Mouse (Mus musculus): ENCODE measurements around the gene D630003M21Rik. TPM values are rescaled to one million over a fixed set of nuclear protein-coding genes. Genes with fewer than 3 reads are reported as not detected.

Gene D630003M21Rik
- polyA plus RNA-seq, 1 experiment from 2014 or later = 3.3 TPM

DNA sequence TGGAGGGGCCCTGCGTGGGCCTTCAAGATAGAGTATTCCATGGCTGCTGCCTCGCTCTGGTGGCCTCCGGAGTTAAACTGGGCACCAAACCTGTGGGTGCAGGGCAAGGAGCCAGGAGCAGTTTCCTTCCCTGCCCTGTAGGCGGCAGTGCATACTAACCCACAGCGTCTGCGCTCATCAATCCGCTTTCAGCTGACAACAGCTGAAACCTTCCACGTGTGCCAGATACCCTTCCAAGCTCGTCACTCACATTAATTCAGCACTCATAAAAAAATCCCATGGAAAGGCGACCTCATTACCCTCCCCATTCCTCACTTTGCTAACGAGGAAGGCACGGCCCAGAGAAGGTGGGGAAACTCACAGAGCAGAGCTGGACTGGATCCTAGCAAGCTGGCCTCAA lies 21.2 kb downstream of the D630003M21Rik start:
- H3K27me3 ChIP-seq (ENCODE audit: low read depth, poor library complexity, severe bottlenecking) = peaks cover 10% of the 10 kb centered on the region; the same call in 1 of the 2 replicates
- WGBS = 12% methylated on average over 12 of the region's 12 CpGs
- no peaks in the 10 kb centered on the region for H3K36me3 ChIP-seq
- peak; percentile 75 for DNase-seq (ENCODE audit: low spot score)
- no peaks in the 10 kb centered on the region for H3K9me3 ChIP-seq (replicated peaks)
- H3K27ac ChIP-seq = no peak overlapping the region
- H3K4me1 ChIP-seq = peaks cover 35% of the 10 kb centered on the region
- H3K4me3 ChIP-seq = no peak overlapping the region

DNA sequence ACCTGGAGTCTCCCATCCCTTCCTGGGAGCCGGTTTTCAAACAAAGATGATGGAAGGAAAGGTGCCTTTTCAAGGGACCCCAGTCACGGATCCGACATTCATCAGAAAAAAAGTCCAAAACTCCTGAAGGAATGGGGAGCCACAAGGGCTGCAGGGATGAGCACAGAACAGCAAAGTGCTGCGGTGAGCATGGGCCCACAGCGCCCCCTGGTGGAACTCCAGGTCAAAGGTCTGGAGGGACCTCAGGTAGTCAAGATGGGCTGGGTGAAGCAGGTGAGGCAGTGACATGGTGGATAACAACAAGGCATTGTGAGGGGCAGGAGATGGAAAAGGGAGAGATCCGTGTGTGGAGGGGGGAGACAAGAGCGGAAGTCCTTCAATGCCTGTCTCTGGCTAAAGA lies 24.9 kb downstream of the D630003M21Rik start:
- no peak overlapping the region for H3K27ac ChIP-seq
- peak; percentile 91 for DNase-seq (ENCODE audit: low spot score)
- H3K9me3 ChIP-seq (replicated peaks) = no peaks in the 10 kb centered on the region
- H3K4me3 ChIP-seq = no peak overlapping the region
- 9% methylated on average over 7 of the region's 7 CpGs for WGBS
- no peaks in the 10 kb centered on the region for H3K36me3 ChIP-seq
- H3K27me3 ChIP-seq (ENCODE audit: low read depth, poor library complexity, severe bottlenecking) = peaks cover 10% of the 10 kb centered on the region; the same call in 1 of the 2 replicates
- peaks cover 15% of the 10 kb centered on the region for H3K4me1 ChIP-seq

DNA sequence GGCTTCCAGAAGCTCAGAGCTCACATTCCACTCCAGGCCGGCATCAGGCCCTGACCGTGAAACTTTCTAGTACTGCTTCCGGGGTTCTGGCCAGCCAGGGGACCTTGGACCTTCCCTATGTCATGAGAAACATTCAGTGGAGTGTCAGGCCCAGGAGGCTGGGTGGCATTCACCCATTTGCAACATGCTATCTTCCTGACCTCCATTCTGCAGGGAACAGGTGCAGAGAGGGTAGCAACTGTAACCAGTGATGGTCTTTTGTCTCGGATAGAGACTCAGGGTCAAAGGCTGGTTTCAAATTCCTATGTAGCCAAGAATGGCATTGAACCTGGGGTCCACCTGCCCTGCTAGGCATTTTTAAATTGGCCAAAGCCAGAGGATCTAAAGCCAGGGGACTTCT lies 25.3 kb downstream of the D630003M21Rik start:
- Histone ChIP-seq H3K4me1 (peaks cover 16% of the 10 kb centered on the region), H3K4me3 (no peak overlapping the region), H3K9me3 (replicated peaks) (no peaks in the 10 kb centered on the region), H3K27ac (no peak overlapping the region), H3K36me3 (no peaks in the 10 kb centered on the region), H3K27me3 (ENCODE audit: low read depth, poor library complexity, severe bottlenecking) (peaks cover 7% of the 10 kb centered on the region; the same call in 1 of the 2 replicates)
- DNase-seq (ENCODE audit: low spot score) = no peak
- WGBS = 87% methylated on average over 4 of the region's 4 CpGs

DNA sequence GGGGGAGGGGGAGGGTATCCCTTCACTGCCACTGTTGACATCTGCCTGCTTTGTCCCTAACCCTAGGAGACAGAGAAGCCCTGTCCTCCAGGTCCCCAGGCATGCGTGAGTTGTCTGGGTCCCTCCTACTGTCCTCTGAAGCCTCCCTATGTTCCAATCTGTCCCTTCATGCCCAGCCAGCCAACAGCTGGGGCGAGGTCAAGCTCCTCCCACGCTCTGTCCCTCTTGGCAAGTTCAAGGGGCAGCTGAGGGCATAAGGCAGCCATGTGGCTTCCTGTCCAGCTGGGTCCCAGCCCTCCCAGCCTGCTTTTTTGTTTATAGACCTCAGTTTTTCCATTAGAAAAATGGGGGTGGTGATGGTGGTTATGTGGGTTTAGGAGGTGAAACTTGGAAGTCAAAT lies 29.7 kb downstream of the D630003M21Rik start:
- H3K27me3 ChIP-seq (ENCODE audit: low read depth, poor library complexity, severe bottlenecking) = no peaks in the 10 kb centered on the region
- DNase-seq (ENCODE audit: low spot score) = no peak
- no peak overlapping the region for H3K27ac ChIP-seq
- no peak overlapping the region for H3K4me3 ChIP-seq
- no peaks in the 10 kb centered on the region for H3K9me3 ChIP-seq (replicated peaks)
- peaks cover 16% of the 10 kb centered on the region for H3K4me1 ChIP-seq
- WGBS = 55% methylated on average over 3 of the region's 3 CpGs
- H3K36me3 ChIP-seq = no peaks in the 10 kb centered on the region

DNA sequence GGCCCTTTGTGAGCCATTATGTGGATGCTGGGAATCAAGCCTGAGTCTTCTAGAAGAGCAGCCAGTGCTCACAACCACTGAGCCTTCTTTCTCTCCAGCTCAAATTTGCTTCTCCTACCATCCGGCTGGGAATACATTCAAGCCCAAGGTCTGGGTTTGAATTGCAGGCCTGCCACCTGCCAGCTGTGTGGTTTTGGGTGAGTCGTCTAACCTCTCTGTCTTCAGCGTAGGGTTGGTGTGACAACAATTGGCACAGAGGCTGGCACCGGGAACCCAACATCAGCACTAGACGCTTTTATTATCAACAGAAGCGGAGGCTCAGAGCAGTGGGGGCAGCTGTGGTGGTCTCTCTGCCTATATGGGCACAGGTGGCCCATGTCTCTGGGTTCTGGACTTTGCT lies 30.2 kb downstream of the D630003M21Rik start:
- H3K4me3 ChIP-seq = no peak overlapping the region
- no peaks in the 10 kb centered on the region for H3K36me3 ChIP-seq
- 90% methylated on average over 6 of the region's 6 CpGs for WGBS
- no peak for DNase-seq (ENCODE audit: low spot score)
- no peak overlapping the region for H3K27ac ChIP-seq
- H3K9me3 ChIP-seq (replicated peaks) = no peaks in the 10 kb centered on the region
- H3K27me3 ChIP-seq (ENCODE audit: low read depth, poor library complexity, severe bottlenecking) = no peaks in the 10 kb centered on the region
- peaks cover 20% of the 10 kb centered on the region for H3K4me1 ChIP-seq

DNA sequence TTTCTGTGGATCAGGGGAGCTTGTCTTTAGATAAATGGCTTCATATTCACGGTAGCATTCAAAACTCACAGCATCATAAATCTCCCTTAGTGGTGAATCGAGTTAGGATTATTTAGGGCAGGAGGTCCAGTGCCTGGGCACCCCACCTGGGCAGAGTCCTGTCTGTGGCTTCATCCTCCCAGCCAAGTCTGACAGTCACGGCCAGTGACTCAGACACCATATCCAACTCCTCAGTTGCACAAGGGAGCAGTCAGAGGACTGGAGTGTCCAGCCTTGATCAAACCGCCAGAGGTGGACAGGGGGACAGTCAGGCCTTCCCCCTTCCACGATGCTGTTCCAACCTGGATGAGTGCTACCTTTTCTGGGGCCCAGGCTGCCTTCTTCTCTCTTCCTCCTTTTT lies 31.1 kb downstream of the D630003M21Rik start:
- 0 out of 2 replicates have a peak, but pooled peaks cover 1% of the 10 kb centered on the region for H3K27me3 ChIP-seq (ENCODE audit: low read depth, poor library complexity, severe bottlenecking)
- DNase-seq (ENCODE audit: low spot score) = no peak
- no peak overlapping the region for H3K27ac ChIP-seq
- H3K9me3 ChIP-seq (replicated peaks) = no peaks in the 10 kb centered on the region
- H3K36me3 ChIP-seq = no peaks in the 10 kb centered on the region
- peaks cover 27% of the 10 kb centered on the region for H3K4me1 ChIP-seq
- 88% methylated on average over 5 of the region's 5 CpGs for WGBS
- H3K4me3 ChIP-seq = no peak overlapping the region

DNA sequence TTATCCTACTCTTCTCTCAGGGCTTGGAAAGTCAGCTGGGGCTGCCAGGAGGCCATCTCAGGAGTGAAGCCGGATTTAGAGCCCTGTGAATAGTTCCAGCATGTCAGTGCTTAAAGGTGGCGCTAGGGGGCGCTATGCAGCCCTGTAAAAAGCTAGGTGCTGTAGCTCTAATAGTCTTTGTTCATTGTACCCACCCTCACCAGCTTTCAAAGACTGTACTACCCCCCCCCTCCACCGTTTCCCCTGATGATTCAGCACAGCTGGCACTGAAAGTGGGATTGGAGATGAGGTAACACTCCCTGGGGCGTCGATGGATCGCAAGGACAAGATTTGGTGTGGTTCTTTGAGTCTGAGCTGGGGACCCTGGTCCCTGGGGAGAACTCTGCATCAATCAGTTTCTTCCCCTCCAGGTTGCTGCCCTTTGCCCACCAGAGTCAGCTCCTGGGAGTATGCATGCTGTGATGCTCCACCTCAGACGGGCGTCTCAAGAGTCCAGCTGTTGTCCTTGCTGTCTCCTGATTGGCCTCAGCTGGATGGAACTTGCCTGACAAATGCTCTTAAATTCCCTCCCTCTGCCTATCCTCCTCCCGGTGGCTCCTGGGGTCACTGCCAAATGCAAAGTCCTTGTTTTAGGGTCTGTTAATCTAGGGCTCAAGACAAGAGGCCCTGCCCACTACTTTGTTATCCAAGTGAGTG lies 33.9 kb downstream of the D630003M21Rik start:
- Histone ChIP-seq H3K4me3 (no peak overlapping the region), H3K4me1 (peaks cover 27% of the 10 kb centered on the region), H3K27me3 (ENCODE audit: low read depth, poor library complexity, severe bottlenecking) (0 out of 2 replicates have a peak, but pooled peaks cover 8% of the 10 kb centered on the region), H3K9me3 (replicated peaks) (no peaks in the 10 kb centered on the region), H3K27ac (0 out of 2 replicates have a peak overlapping the region, but pooled peaks have one; percentile 19), H3K36me3 (no peaks in the 10 kb centered on the region)
- WGBS = 14% methylated on average over 10 of the region's 10 CpGs
- peak; percentile 65 for DNase-seq (ENCODE audit: low spot score)

DNA sequence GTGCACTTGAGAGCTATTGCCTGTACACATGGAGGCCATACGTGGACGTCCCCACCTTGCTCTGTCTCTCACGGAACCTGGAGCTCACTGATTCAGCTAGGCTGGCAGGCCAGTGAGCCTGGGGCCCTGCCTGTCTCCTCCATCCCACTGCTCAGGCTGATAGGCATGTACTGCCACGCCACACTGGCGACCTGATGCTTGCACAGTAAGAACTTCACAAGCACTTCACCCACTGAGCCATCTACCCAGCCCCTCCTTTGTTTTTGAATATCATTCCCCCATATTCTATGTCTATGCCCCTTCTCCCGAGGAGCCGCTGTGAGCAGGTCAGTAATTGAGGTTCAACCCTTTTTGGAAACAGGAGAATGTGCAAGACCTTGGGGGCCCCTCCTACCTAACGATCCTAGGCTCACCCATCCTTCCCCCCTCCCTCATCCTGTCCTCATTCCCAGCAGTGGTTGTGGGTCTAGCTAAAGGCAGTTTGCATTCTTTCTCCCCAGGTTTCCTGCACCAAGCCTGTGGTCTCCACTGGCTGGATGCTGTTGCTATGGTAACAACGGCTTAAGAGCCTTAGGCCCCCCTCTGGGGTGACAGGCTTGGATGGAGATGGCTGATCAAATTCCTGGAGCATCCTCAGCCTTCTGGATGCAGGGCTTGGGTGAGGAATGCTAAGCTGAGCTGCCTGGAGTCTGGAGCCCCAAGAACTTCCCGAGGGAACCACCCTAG lies 35.2 kb downstream of the D630003M21Rik start:
- 49% methylated on average over 10 of the region's 10 CpGs for WGBS
- Histone ChIP-seq H3K27ac (no peak overlapping the region; the same call in 1 of the 2 replicates), H3K9me3 (replicated peaks) (no peaks in the 10 kb centered on the region), H3K36me3 (no peaks in the 10 kb centered on the region), H3K4me1 (peaks cover 24% of the 10 kb centered on the region), H3K27me3 (ENCODE audit: low read depth, poor library complexity, severe bottlenecking) (0 out of 2 replicates have a peak, but pooled peaks cover 8% of the 10 kb centered on the region), H3K4me3 (no peak overlapping the region)
- DNase-seq (ENCODE audit: low spot score) = no peak

DNA sequence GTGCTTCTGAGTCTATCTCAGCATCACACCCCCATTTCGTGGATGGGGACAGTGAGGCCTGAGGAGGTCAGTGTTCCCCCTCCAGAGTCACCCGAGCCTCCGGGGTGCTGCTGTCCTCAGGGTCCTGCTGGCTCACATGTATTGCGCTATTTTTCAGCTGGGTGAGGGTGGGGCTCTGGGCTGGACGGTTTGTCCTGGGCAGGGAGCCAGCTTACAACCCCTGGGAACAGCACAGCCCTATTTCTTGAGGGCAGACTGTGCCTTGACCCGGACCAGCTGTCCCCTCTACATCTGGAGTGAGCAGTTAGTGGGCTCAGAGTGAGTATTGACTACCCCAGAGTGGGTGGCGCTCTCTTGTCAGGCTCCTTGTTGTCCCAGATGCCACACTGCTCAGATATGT lies 37.9 kb downstream of the D630003M21Rik start:
- Histone ChIP-seq H3K4me3 (no peak overlapping the region), H3K9me3 (replicated peaks) (no peaks in the 10 kb centered on the region), H3K36me3 (no peaks in the 10 kb centered on the region), H3K27ac (no peak overlapping the region), H3K4me1 (peaks cover 31% of the 10 kb centered on the region), H3K27me3 (ENCODE audit: low read depth, poor library complexity, severe bottlenecking) (0 out of 2 replicates have a peak, but pooled peaks cover 8% of the 10 kb centered on the region)
- no peak for DNase-seq (ENCODE audit: low spot score)
- WGBS = 78% methylated on average over 7 of the region's 7 CpGs

DNA sequence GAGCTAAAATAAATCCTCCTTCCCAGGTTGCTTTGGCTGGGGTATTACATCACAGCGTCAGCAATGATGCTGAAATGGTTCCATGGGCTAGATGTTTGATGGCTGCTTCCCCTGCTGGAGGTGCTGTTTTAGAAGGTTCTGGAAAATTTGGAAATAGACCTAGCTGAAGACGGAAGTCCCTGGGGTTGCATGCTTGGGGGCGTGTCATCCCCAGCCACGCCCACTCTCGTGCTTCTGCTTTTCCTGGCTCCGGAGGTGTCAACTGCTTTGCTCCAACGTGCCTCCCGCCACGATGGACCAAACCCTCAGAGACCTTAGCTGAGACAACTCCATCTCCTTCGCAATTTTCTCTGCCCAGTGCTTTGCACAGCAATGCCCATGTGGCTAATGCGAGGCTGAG lies 39.6 kb downstream of the D630003M21Rik start:
- Histone ChIP-seq H3K27ac (no peak overlapping the region), H3K36me3 (no peaks in the 10 kb centered on the region), H3K4me3 (no peak overlapping the region), H3K4me1 (peaks cover 24% of the 10 kb centered on the region), H3K27me3 (ENCODE audit: low read depth, poor library complexity, severe bottlenecking) (0 out of 2 replicates have a peak, but pooled peaks cover 8% of the 10 kb centered on the region), H3K9me3 (replicated peaks) (no peaks in the 10 kb centered on the region)
- DNase-seq (ENCODE audit: low spot score) = no peak
- WGBS = 75% methylated on average over 11 of the region's 11 CpGs

DNA sequence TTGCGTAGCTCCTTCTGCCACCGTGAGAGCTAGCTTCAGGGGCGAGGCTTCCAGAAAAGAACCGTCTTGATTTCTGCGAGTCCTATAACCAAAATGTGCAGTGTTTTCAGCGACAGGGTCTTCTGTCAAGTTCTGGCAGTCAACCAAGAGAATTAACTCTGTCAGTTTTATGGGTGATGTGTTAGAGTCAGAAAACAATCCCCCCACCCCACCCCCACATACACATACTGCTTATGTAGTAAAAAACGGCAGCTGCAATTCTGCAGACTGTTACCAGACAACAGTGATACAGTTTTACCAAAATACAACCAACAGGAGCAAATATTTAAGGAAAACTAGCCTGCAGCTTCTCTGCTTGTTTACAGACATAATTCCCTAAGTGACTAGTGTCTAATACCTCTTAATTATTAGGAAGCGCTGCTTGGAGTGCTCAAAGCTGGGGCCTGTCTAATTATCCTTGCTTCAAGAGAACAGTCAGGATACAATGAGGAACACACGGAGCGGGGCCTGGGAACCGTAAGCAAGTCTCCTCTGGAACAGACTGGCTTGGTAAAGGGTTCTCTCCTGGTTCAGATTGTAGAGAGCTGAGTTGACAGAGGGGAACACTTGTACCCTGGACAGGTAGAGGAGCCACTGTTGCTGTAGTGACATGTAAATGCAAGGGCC lies 42.7 kb downstream of the D630003M21Rik start:
- H3K9me3 ChIP-seq (replicated peaks) = no peaks in the 10 kb centered on the region
- H3K27ac ChIP-seq = no peak overlapping the region
- no peak overlapping the region for H3K4me3 ChIP-seq
- WGBS = 71% methylated on average over 11 of the region's 11 CpGs
- no peaks in the 10 kb centered on the region for H3K36me3 ChIP-seq
- H3K27me3 ChIP-seq (ENCODE audit: low read depth, poor library complexity, severe bottlenecking) = no peaks in the 10 kb centered on the region
- DNase-seq (ENCODE audit: low spot score) = no peak
- H3K4me1 ChIP-seq = peaks cover 11% of the 10 kb centered on the region

DNA sequence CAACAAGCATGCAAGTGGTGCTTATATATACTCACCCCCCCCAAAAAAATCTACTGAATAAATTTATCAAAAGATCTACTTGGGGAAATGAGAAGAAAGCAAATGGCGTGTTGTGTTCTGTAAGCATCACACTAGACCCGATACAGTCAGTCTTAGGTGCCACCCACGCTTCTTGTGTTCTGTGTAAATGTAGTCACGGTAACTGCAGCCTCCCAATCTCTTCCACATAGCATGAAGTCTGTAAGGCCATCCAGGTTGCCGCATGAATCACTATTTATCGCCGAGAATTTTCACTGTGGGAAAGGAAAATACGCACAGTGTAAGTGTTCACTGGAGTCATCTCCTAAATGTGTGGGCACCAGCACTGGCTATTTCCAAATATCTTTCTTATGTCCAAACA lies 45.8 kb downstream of the D630003M21Rik start:
- 92% methylated on average over 8 of the region's 8 CpGs for WGBS
- peaks cover 23% of the 10 kb centered on the region for H3K4me1 ChIP-seq
- H3K4me3 ChIP-seq = no peak overlapping the region
- H3K9me3 ChIP-seq (replicated peaks) = no peaks in the 10 kb centered on the region
- DNase-seq (ENCODE audit: low spot score) = no peak
- H3K36me3 ChIP-seq = no peaks in the 10 kb centered on the region
- H3K27me3 ChIP-seq (ENCODE audit: low read depth, poor library complexity, severe bottlenecking) = 0 out of 2 replicates have a peak, but pooled peaks cover 5% of the 10 kb centered on the region
- no peak overlapping the region for H3K27ac ChIP-seq

DNA sequence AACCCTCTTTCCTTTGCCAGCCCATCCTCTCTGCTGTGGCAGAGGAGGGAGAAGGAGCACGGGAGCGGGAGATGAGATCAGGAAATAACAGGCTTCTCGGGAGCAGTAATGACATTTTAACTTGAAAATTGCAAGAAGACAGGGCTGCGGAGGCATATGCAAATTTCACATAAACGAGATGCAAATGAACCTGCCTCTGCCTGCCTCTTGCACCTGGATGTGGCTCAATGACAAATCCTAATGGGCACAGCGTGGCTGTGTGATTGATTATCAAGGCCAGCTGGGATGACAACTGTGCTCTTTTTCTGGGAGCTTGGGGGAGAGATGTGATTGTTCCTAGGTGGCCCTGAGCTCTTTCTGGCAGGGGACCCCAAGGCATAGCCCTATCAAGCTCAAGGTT lies 47.1 kb downstream of the D630003M21Rik start:
- peaks cover 23% of the 10 kb centered on the region for H3K4me1 ChIP-seq
- H3K4me3 ChIP-seq = no peak overlapping the region
- H3K27ac ChIP-seq = no peak overlapping the region
- no peak for DNase-seq (ENCODE audit: low spot score)
- H3K36me3 ChIP-seq = no peaks in the 10 kb centered on the region
- no peaks in the 10 kb centered on the region for H3K9me3 ChIP-seq (replicated peaks)
- WGBS = 58% methylated on average over 6 of the region's 6 CpGs
- 0 out of 2 replicates have a peak, but pooled peaks cover 5% of the 10 kb centered on the region for H3K27me3 ChIP-seq (ENCODE audit: low read depth, poor library complexity, severe bottlenecking)
